Mouse (Mus musculus) v-Abl transformed pro-B cells (cell line): ENCODE data around the gene Atxn1.

Experiments used
- in situ Hi-C, 2 experiments: fragments of 400-800 bp; cut with MboI; formaldehyde crosslinking; loops; one replicate each; pipeline ENCODE4 v1.15.1; 2025; ENCODE audit not compliant: unreplicated experiment in 2 of 2

Gene Atxn1

GRCm38 (mm10) chr13:45527232-45527964, 437.4 kb downstream of the Atxn1 start:
- in situ Hi-C loops: loop anchor here in 1 of 2 experiments (25.0 kb wide), 2 partner anchors 1110 to 1760 kb away; no protein-coding TSS in a partner anchor

GRCm38 (mm10) chr13:45526230-45526629, 438.6 kb downstream of the Atxn1 start:
- in situ Hi-C loops: loop anchor here in 1 of 2 experiments (25.0 kb wide), 2 partner anchors 1111 to 1761 kb away; no protein-coding TSS in a partner anchor

- in situ Hi-C loops: loop anchor here in 1 of 2 experiments (25.0 kb wide), 2 partner anchors 1112 to 1762 kb away; no protein-coding TSS in a partner anchor
Observed at GRCm38 (mm10) chr13:45524791-45525435, 439.9 kb downstream of the Atxn1 start.

GRCm38 (mm10) chr13:45524305-45524704, 440.5 kb downstream of the Atxn1 start:
- in situ Hi-C loops: no loop called here

GRCm38 (mm10) chr13:45516501-45517393, 448.1 kb downstream of the Atxn1 start:
- in situ Hi-C loops: no loop called here

GRCm38 (mm10) chr13:45514832-45515422, 449.9 kb downstream of the Atxn1 start:
- in situ Hi-C loops: no loop called here

- in situ Hi-C loops: no loop called here
Observed at GRCm38 (mm10) chr13:45514115-45514514, 450.7 kb downstream of the Atxn1 start.

GRCm38 (mm10) chr13:45513009-45513984, 451.5 kb downstream of the Atxn1 start:
- in situ Hi-C loops: no loop called here

- in situ Hi-C loops: no loop called here
Observed at GRCm38 (mm10) chr13:45512531-45512930, 452.3 kb downstream of the Atxn1 start.

- in situ Hi-C loops: no loop called here
Observed at GRCm38 (mm10) chr13:45511706-45512435, 452.9 kb downstream of the Atxn1 start.

- in situ Hi-C loops: no loop called here
Observed at GRCm38 (mm10) chr13:45509366-45509765, 455.4 kb downstream of the Atxn1 start.

- in situ Hi-C loops: no loop called here
Observed at GRCm38 (mm10) chr13:45508495-45508894, 456.3 kb downstream of the Atxn1 start.

- in situ Hi-C loops: no loop called here
Observed at GRCm38 (mm10) chr13:45507274-45508229, 457.3 kb downstream of the Atxn1 start, which contains the start of gene Gmpr. Gene Gmpr (plus strand): TSS chr13:45507444.

- in situ Hi-C loops: no loop called here
Observed at GRCm38 (mm10) chr13:45505546-45505945, 459.3 kb downstream of the Atxn1 start.

- in situ Hi-C loops: no loop called here
Observed at GRCm38 (mm10) chr13:45502791-45503190, 462.0 kb downstream of the Atxn1 start.

- in situ Hi-C loops: loop anchor here in 1 of 2 experiments (25.0 kb wide), 1 partner anchor 1913 kb away; no protein-coding TSS in a partner anchor
Observed at GRCm38 (mm10) chr13:45499906-45500305, 464.9 kb downstream of the Atxn1 start.
